Comparison of ENCODE assay signal across 7 mouse cellular contexts in genomic region chr1:135584587-135585541, GRCm38 (mm10). TPM values are rescaled to one million over a fixed set of nuclear protein-coding genes. Genes with fewer than 3 reads are reported as not detected.
DNase-seq lines count a peak whose midpoint lies in the region; ATAC-seq and TF ChIP-seq lines count a peak whose summit lies in the region.

No protein-coding gene starts in this region.

- TF ChIP-seq CTCF in brain, embryonic 14.5 days (IDR thresholded peaks at IDR 0.05; ENCODE audit: borderline replicate concordance, extremely low read depth, insufficient read depth, insufficient read length), result no peak
- TF ChIP-seq CTCF in gastrocnemius, adult 2 months (IDR thresholded peaks at IDR 0.05), result no peak
- no peak for TF ChIP-seq CTCF in stomach, postnatal 0 days (IDR thresholded peaks at IDR 0.05; ENCODE audit: low read depth)

- WGBS in intestine, embryonic 15.5 days, result 3% methylated on average over 71 of the region's 73 CpGs
- 1% methylated on average over 71 of the region's 73 CpGs for WGBS in limb, embryonic 12.5 days
- WGBS in midbrain, embryonic 11.5 days, result under 1% methylated on average over 69 of the region's 73 CpGs
- 3% methylated on average over 69 of the region's 73 CpGs for WGBS in stomach, postnatal 0 days

- TF ChIP-seq EP300 in stomach, postnatal 0 days (optimal IDR thresholded peaks at IDR 0.05), result no peak

- intact Hi-C loops in gastrocnemius, adult 2 months (cut with DNase I), result loop anchor here (5.0 kb wide), 1 partner anchor 38 kb away; no protein-coding TSS in a partner anchor

- H3K27me3 ChIP-seq in intestine, embryonic 15.5 days (replicated peaks), result peaks cover 7% of the 10 kb centered on the region
- peaks cover 6% of the 10 kb centered on the region; the same call in 1 of the 2 replicates for H3K27me3 ChIP-seq in limb, embryonic 12.5 days
- no peaks in the 10 kb centered on the region for H3K27me3 ChIP-seq in midbrain, embryonic 11.5 days (ENCODE audit: control insufficient read depth, insufficient read depth, low read length)
- H3K27me3 ChIP-seq in stomach, postnatal 0 days (ENCODE audit: control insufficient read depth, insufficient read depth, low read length), result no peaks in the 10 kb centered on the region

- no peaks in the 10 kb centered on the region for H3K36me3 ChIP-seq in intestine, embryonic 15.5 days
- H3K36me3 ChIP-seq in limb, embryonic 12.5 days, result no peaks in the 10 kb centered on the region
- H3K36me3 ChIP-seq in midbrain, embryonic 11.5 days (ENCODE audit: control insufficient read depth, insufficient read depth, low read length), result no peaks in the 10 kb centered on the region
- H3K36me3 ChIP-seq in stomach, postnatal 0 days (ENCODE audit: control insufficient read depth, insufficient read depth, low read length), result no peaks in the 10 kb centered on the region

- TF ChIP-seq POLR2A in brain, embryonic 14.5 days (IDR thresholded peaks at IDR 0.05; ENCODE audit: borderline replicate concordance, extremely low read depth, insufficient read depth, insufficient read length, poor library complexity, severe bottlenecking), result peak; percentile 54; the same call in 1 of the 2 replicates

- peak overlapping the region; percentile 96 for H3K4me2 ChIP-seq in intestine, embryonic 15.5 days (replicated peaks)
- peak overlapping the region; percentile 95 for H3K4me2 ChIP-seq in limb, embryonic 12.5 days
- H3K4me2 ChIP-seq in midbrain, embryonic 11.5 days, result peak overlapping the region; percentile 92
- peak overlapping the region; percentile 83 for H3K4me2 ChIP-seq in stomach, postnatal 0 days (replicated peaks; ENCODE audit: low read depth)

- ATAC-seq in intestine, embryonic 15.5 days, result peak; percentile 62
- ATAC-seq in limb, embryonic 12.5 days (ENCODE audit: insufficient number of reproducible peaks, insufficient read depth, low FRiP score, low TSS enrichment, low read depth), result no peak
- peak; percentile 61 for ATAC-seq in midbrain, embryonic 11.5 days (ENCODE audit: low FRiP score)
- ATAC-seq in stomach, postnatal 0 days (ENCODE audit: low FRiP score, low TSS enrichment), result no peak

- peaks cover 38% of the 10 kb centered on the region for H3K4me1 ChIP-seq in intestine, embryonic 15.5 days (replicated peaks)
- peaks cover 56% of the 10 kb centered on the region for H3K4me1 ChIP-seq in limb, embryonic 12.5 days (replicated peaks)
- H3K4me1 ChIP-seq in midbrain, embryonic 11.5 days (ENCODE audit: control insufficient read depth, insufficient read depth, low read length), result peaks cover 32% of the 10 kb centered on the region
- H3K4me1 ChIP-seq in stomach, postnatal 0 days (replicated peaks; ENCODE audit: control insufficient read depth, insufficient read depth), result peaks cover 4% of the 10 kb centered on the region; the same call in 1 of the 2 replicates

- peak overlapping the region; percentile 64 for H3K9ac ChIP-seq in intestine, embryonic 15.5 days
- peak overlapping the region; percentile 70 for H3K9ac ChIP-seq in limb, embryonic 12.5 days (replicated peaks)
- H3K9ac ChIP-seq in midbrain, embryonic 11.5 days (ENCODE audit: low read length), result peak overlapping the region; percentile 62
- H3K9ac ChIP-seq in stomach, postnatal 0 days (ENCODE audit: low read length), result peak overlapping the region; percentile 61

- peak overlapping the region; percentile 79 for H3K4me3 ChIP-seq in gastrocnemius, adult 2 months
- H3K4me3 ChIP-seq in intestine, embryonic 15.5 days (replicated peaks), result peak overlapping the region; percentile 62
- peak overlapping the region; percentile 62 for H3K4me3 ChIP-seq in limb, embryonic 12.5 days (replicated peaks)
- H3K4me3 ChIP-seq in midbrain, embryonic 11.5 days (ENCODE audit: low read depth, low read length), result peak overlapping the region; percentile 53
- H3K4me3 ChIP-seq in stomach, postnatal 0 days (ENCODE audit: low read depth, low read length), result peak overlapping the region; percentile 53

- H3K27ac ChIP-seq in gastrocnemius, adult 2 months, result peak overlapping the region; percentile 70
- peak overlapping the region; percentile 79 for H3K27ac ChIP-seq in intestine, embryonic 15.5 days
- peak overlapping the region; percentile 91 for H3K27ac ChIP-seq in limb, embryonic 12.5 days
- H3K27ac ChIP-seq in midbrain, embryonic 11.5 days (ENCODE audit: low read depth, low read length), result peak overlapping the region; percentile 69
- H3K27ac ChIP-seq in stomach, postnatal 0 days (replicated peaks), result peak overlapping the region; percentile 67

- peak; percentile 75 to 90 for DNase-seq in adrenal gland, adult (ENCODE audit: inconsistent age in 2 of 2, low spot score in 1 of 2)
- peak; percentile 94 for DNase-seq in brain, embryonic 14.5 days (ENCODE audit: low read depth)
- DNase-seq in gastrocnemius, adult 2 months, result peak; percentile 67
- DNase-seq in midbrain, embryonic 11.5 days (ENCODE audit: low spot score, missing footprints), result peak; percentile 97
- peak; percentile 50 for DNase-seq in stomach, postnatal 0 days (ENCODE audit: low spot score)

- H3K9me3 ChIP-seq in intestine, embryonic 15.5 days, result no peaks in the 10 kb centered on the region
- H3K9me3 ChIP-seq in limb, embryonic 12.5 days, result no peaks in the 10 kb centered on the region
- no peaks in the 10 kb centered on the region for H3K9me3 ChIP-seq in midbrain, embryonic 11.5 days (ENCODE audit: control insufficient read depth, low read length)
- no peaks in the 10 kb centered on the region for H3K9me3 ChIP-seq in stomach, postnatal 0 days (ENCODE audit: control insufficient read depth, low read length)

RNA-seq across cellular contexts. Expression of gene Nav1, which starts 22.2 kb away (rescaled TPM):
- 54.0 and 92.9 TPM in 2 replicates for polyA plus RNA-seq in brain, embryonic 14.5 days (2012; rRNA removed)
- total RNA-seq in gastrocnemius, adult 2 months (2021), result 10 to 100 TPM in 1 of 2 experiments, 1 to 10 TPM in 1; 9.7 to 11.5 TPM
- polyA plus RNA-seq in intestine, embryonic 15.5 days (2015; fragmentation: Nextera tagmentation; extraction: Ambion mirVana), result 11.5 and 12.5 TPM in 2 replicates
- polyA plus RNA-seq in limb, embryonic 12.5 days (2016; fragmentation: Nextera tagmentation; extraction: Ambion mirVana), result 15.4 and 17.1 TPM in 2 replicates
- polyA plus RNA-seq in midbrain, embryonic 11.5 days (2014; fragmentation: Nextera tagmentation; extraction: Ambion mirVana), result 10.4 and 13.3 TPM in 2 replicates
- 3.7 and 3.9 TPM in 2 replicates for polyA plus RNA-seq in stomach, postnatal 0 days (2015; fragmentation: Nextera tagmentation; extraction: Ambion mirVana)

Comparison
In these comparisons a context has a peak if more than half of its experiments do, and no peak if none do; other contexts are left out.
1. ATAC-seq: peak in intestine, embryonic 15.5 days (single experiment) and midbrain, embryonic 11.5 days (single experiment); none in limb, embryonic 12.5 days (single experiment) and stomach, postnatal 0 days (single experiment).
2. Peak in every context shown above with its lines, with median percentiles within 50 percentile points of each other: DNase-seq, H3K27ac ChIP-seq, H3K4me3 ChIP-seq, H3K4me2 ChIP-seq and H3K9ac ChIP-seq.